Mouse (Mus musculus) limb, embryonic 12.5 days (tissue): ENCODE measurements around the gene Crybg1. TPM values are rescaled to one million over a fixed set of nuclear protein-coding genes. Genes with fewer than 3 reads are reported as not detected.
"Not testable (repeated sequence)": the region's sequence is repeated elsewhere in the genome, so short reads cannot be mapped to it uniquely, and the experiment has no call there.

Experiments
- ATAC-seq: fragments of 200-750 bp; cut with Nextera tagmentation; 2 replicates; pipeline ENCODE4 v1.8.0; 2017; ENCODE audit warnings: low read depth, moderate TSS enrichment; ENCODE audit not compliant: insufficient number of reproducible peaks, insufficient read depth, low FRiP score, low TSS enrichment
- H3K27ac ChIP-seq: fragments of 300-500 bp; sonication (generic); 2 replicates; pipeline ENCODE4 v1.5.1; 2016; ENCODE audit warnings: mild to moderate bottlenecking, moderate library complexity
- H3K27me3 ChIP-seq: fragments of 300-500 bp; sonication (generic); 2 replicates; pipeline ENCODE4 v1.6.1; 2016; ENCODE audit warnings: mild to moderate bottlenecking, moderate library complexity
- H3K36me3 ChIP-seq: fragments of 300-500 bp; sonication (generic); 2 replicates; pipeline ENCODE4 v1.6.1; 2016; ENCODE audit warnings: mild to moderate bottlenecking, moderate library complexity
- H3K4me1 ChIP-seq: fragments of 300-500 bp; sonication (generic); replicated peaks from 2 replicates; pipeline ENCODE4 v1.6.1; 2016
- H3K4me2 ChIP-seq: fragments of 300-500 bp; sonication (generic); 2 replicates; pipeline ENCODE4 v1.6.1; 2016; ENCODE audit warnings: mild to moderate bottlenecking, moderate library complexity
- H3K4me3 ChIP-seq: fragments of 300-500 bp; sonication (generic); replicated peaks from 2 replicates; pipeline ENCODE4 v1.5.1; 2016; ENCODE audit warnings: mild to moderate bottlenecking
- H3K9ac ChIP-seq: fragments of 300-500 bp; sonication (generic); replicated peaks from 2 replicates; pipeline ENCODE4 v1.6.1; 2016; ENCODE audit warnings: mild to moderate bottlenecking, moderate library complexity
- H3K9me3 ChIP-seq: fragments of 300-500 bp; sonication (generic); 2 replicates; pipeline ENCODE4 v1.6.1; 2016; ENCODE audit warnings: mild to moderate bottlenecking, moderate library complexity
- WGBS: fragments of 180-500 bp; shearing (Covaris S2); methylation state at CpG from one replicate; pipeline ENCODE4 v1.1.7; 2016; 5-methylcytosine and 5-hydroxymethylcytosine counted together
- polyA plus RNA-seq: library from polyadenylated mRNA; unstranded; fragments of >200 nt; fragmentation: Nextera tagmentation; extraction: Ambion mirVana; gene quantifications from 2 replicates; pipeline ENCODE4 v1.2.1, GENCODE M21; 2016

Crybg1 gene
- polyA plus RNA-seq, 1 experiment from 2014 or later = 1.2 TPM

DNA sequence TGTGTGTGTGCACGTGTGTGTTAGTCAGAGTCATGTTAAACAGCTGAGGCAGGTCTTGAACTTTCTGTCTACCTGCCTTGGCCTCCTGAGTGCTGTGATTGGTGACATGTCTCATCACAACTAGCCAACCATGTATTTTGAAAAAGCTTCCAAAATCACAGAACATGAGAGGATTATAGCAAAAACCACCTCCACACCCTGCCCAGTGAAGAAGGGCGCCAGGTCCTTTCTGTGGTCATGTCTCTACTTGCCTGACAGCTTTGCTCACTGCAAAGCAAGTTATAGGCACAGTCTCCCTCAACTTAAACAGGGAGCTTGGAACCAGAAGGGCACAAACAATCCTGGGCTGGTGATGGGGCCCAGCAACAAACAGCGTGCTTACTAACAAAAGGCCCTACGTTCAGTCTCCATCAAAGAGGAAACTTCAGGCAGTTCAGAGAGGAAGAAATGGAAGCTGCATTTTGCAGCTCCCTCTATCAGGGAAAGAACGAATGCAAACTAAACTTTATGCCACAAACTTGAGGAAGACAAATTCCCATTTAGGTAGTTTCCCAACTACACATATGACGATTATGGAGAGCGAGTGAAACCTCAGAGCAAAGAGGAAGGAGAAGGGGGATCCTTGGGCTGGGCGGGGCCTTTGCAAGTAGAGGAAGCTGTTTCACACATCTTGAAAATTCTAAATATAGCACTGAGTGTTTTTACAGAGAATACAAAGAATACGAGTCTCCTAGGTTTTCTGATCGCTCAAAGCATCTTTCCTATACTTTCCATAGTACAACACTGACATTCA, 152.6 kb downstream of the Crybg1 start:
- ATAC-seq = no peak
- H3K9me3 ChIP-seq = no peaks in the 10 kb centered on the region
- H3K4me3 ChIP-seq = no peak overlapping the region
- H3K4me1 ChIP-seq = no peaks in the 10 kb centered on the region; the same call in 1 of the 2 replicates
- 87% methylated on average over 10 of the region's 10 CpGs for WGBS
- H3K27me3 ChIP-seq = peaks cover 6% of the 10 kb centered on the region; the same call in 1 of the 2 replicates
- H3K4me2 ChIP-seq = no peak overlapping the region
- no peaks in the 10 kb centered on the region for H3K36me3 ChIP-seq
- H3K27ac ChIP-seq = no peak overlapping the region
- no peak overlapping the region for H3K9ac ChIP-seq

- ATAC-seq = no peak
- Histone ChIP-seq H3K4me3 (no peak overlapping the region), H3K27ac (no peak overlapping the region), H3K36me3 (no peaks in the 10 kb centered on the region), H3K27me3 (peaks cover 6% of the 10 kb centered on the region; the same call in 1 of the 2 replicates), H3K4me1 (no peaks in the 10 kb centered on the region), H3K4me2 (no peak overlapping the region), H3K9me3 (no peaks in the 10 kb centered on the region), H3K9ac (no peak overlapping the region)
- 54% methylated on average over 6 of the region's 6 CpGs for WGBS
Observed at GRCm38 (mm10) chr10:43993198-43993597, 155.5 kb downstream of the Crybg1 start.

- H3K4me1 ChIP-seq = no peaks in the 10 kb centered on the region
- no peak overlapping the region for H3K9ac ChIP-seq
- H3K27ac ChIP-seq = no peak overlapping the region
- no peak for ATAC-seq
- WGBS = 77% methylated on average over 5 of the region's 5 CpGs
- H3K4me2 ChIP-seq = no peak overlapping the region
- no peaks in the 10 kb centered on the region for H3K9me3 ChIP-seq
- no peaks in the 10 kb centered on the region for H3K36me3 ChIP-seq
- H3K4me3 ChIP-seq = no peak overlapping the region
- peaks cover 4% of the 10 kb centered on the region; the same call in 1 of the 2 replicates for H3K27me3 ChIP-seq
Observed at GRCm38 (mm10) chr10:43992506-43992905, 156.1 kb downstream of the Crybg1 start.

GRCm38 (mm10) chr10:43991268-43991667, 157.4 kb downstream of the Crybg1 start:
- ATAC-seq = no peak
- Histone ChIP-seq H3K4me1 (no peaks in the 10 kb centered on the region), H3K27me3 (no peaks in the 10 kb centered on the region), H3K27ac (no peak overlapping the region), H3K4me3 (no peak overlapping the region), H3K9ac (no peak overlapping the region), H3K36me3 (no peaks in the 10 kb centered on the region), H3K9me3 (no peaks in the 10 kb centered on the region), H3K4me2 (no peak overlapping the region)
- WGBS = 88% methylated on average over 5 of the region's 5 CpGs

- Histone ChIP-seq H3K9me3 (no peaks in the 10 kb centered on the region), H3K27ac (no peak overlapping the region), H3K27me3 (no peaks in the 10 kb centered on the region), H3K4me2 (no peak overlapping the region), H3K4me3 (no peak overlapping the region), H3K4me1 (no peaks in the 10 kb centered on the region), H3K9ac (no peak overlapping the region), H3K36me3 (no peaks in the 10 kb centered on the region)
- ATAC-seq = no peak
- 85% methylated on average over 2 of the region's 2 CpGs for WGBS
Observed at GRCm38 (mm10) chr10:43983866-43984265, 164.8 kb downstream of the Crybg1 start.

DNA sequence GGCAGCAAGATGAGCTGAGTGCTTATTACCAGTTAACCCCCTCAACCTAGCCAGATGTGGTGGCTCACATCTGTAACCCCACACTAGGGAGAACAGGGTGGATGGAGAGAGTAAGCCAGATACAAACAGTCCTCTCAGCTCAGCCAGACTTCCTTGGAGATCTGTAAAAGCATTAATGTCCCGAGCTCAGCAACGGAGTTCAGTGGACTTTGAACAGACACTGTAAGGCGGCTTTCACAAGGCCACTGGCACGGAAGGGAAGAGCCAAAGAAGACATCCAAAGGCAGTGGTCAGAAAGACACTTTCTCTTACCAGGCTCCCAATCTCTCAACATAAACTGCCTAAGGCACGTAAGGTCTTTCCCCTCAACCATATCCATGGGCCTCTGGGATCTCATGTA, 165.4 kb downstream of the Crybg1 start:
- Histone ChIP-seq H3K4me2 (no peak overlapping the region), H3K4me3 (no peak overlapping the region), H3K9ac (no peak overlapping the region), H3K9me3 (no peaks in the 10 kb centered on the region), H3K27me3 (no peaks in the 10 kb centered on the region), H3K27ac (no peak overlapping the region), H3K4me1 (no peaks in the 10 kb centered on the region), H3K36me3 (no peaks in the 10 kb centered on the region)
- WGBS = 82% methylated on average over 5 of the region's 5 CpGs
- ATAC-seq = no peak

DNA sequence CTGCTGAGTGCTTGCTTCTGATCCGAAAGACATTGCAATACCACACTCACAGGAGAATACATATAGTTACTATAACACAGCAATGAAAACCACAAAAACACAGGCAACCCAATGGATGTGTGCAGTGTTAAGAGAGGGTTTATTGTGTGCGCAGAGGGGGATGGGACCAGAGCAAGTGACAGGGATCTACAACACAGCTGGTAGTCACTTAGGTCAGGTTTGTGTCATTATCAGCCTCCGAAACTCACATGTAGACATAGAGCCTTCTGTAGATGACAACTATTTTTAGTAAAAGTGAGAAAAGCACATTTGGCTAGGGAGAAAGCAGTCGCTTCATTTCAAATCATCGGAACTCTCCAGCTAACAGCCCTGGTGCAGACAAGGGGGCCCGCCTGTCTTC, 166.2 kb downstream of the Crybg1 start:
- no peaks in the 10 kb centered on the region for H3K9me3 ChIP-seq
- no peak overlapping the region for H3K4me3 ChIP-seq
- no peaks in the 10 kb centered on the region for H3K36me3 ChIP-seq
- 90% methylated on average over 6 of the region's 6 CpGs for WGBS
- ATAC-seq = no peak
- no peak overlapping the region for H3K4me2 ChIP-seq
- H3K27ac ChIP-seq = no peak overlapping the region
- H3K4me1 ChIP-seq = no peaks in the 10 kb centered on the region
- no peaks in the 10 kb centered on the region for H3K27me3 ChIP-seq
- H3K9ac ChIP-seq = no peak overlapping the region

DNA sequence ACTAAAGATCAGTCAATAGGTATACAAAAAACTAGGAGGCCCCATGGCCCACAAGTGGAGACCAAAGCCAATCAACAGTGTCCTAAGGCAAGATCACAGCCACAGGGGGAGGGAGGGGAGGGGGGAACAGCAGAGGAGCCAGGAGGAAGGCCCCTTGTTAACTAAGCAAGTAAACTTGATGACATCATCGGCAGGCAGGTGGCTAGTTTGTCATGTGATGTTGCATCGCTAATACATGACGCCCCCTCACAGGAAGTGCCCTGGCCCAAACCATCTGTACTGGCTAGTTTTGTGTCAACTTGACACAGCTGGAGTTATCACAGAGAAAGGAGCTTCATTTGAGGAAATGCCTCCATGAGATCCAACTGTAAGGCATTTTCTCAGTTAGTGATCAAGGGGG, 167.9 kb downstream of the Crybg1 start:
- H3K27me3 ChIP-seq, H3K4me3 ChIP-seq, H3K9me3 ChIP-seq, H3K27ac ChIP-seq, H3K4me1 ChIP-seq, H3K9ac ChIP-seq, ATAC-seq, H3K4me2 ChIP-seq, H3K36me3 ChIP-seq: not testable (repeated sequence)
- WGBS = 90% methylated on average over 3 of the region's 3 CpGs

GRCm38 (mm10) chr10:43980080-43980479, 168.6 kb downstream of the Crybg1 start:
- Histone ChIP-seq H3K4me1 (no peaks in the 10 kb centered on the region), H3K4me3 (no peak overlapping the region), H3K9ac (no peak overlapping the region), H3K27me3 (no peaks in the 10 kb centered on the region), H3K36me3 (no peaks in the 10 kb centered on the region), H3K9me3 (no peaks in the 10 kb centered on the region), H3K27ac (no peak overlapping the region), H3K4me2 (no peak overlapping the region)
- no peak for ATAC-seq
- 58% methylated on average over 1 of the region's 1 CpGs for WGBS

DNA sequence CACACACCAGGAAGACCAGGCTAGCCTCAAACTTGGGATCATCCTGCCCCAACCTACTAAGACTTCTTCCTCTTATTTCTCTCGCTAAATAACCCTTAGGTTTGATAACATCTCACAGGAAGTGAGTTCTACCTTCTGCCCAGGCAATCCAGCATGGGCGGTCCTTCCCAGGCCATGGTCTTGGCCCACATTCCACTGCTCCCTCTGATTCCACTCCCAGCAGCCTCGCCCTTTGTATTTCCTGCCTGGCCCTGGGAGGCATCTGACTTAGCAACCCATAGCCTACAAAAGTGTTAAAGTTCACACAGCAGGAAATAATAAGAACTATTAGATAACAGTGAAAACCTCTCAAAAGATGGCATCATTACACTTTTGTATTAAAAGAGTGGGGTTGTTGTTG, 171.3 kb downstream of the Crybg1 start:
- no peaks in the 10 kb centered on the region for H3K4me1 ChIP-seq
- H3K27me3 ChIP-seq = no peaks in the 10 kb centered on the region
- no peak for ATAC-seq

GRCm38 (mm10) chr10:43973244-43973643, 175.4 kb downstream of the Crybg1 start:
- WGBS = 65% methylated on average over 2 of the region's 2 CpGs
- Histone ChIP-seq H3K27me3 (no peaks in the 10 kb centered on the region), H3K9me3 (no peaks in the 10 kb centered on the region), H3K36me3 (no peaks in the 10 kb centered on the region), H3K4me1 (no peaks in the 10 kb centered on the region), H3K9ac (no peak overlapping the region), H3K4me3 (no peak overlapping the region), H3K4me2 (no peak overlapping the region), H3K27ac (no peak overlapping the region)
- no peak for ATAC-seq

More for the DNA sequence above, 171.3 kb downstream of the Crybg1 start:
- Histone ChIP-seq H3K27ac (no peak overlapping the region), H3K4me2 (no peak overlapping the region), H3K9ac (no peak overlapping the region), H3K9me3 (no peaks in the 10 kb centered on the region), H3K36me3 (no peaks in the 10 kb centered on the region), H3K4me3 (no peak overlapping the region)
- 63% methylated on average over 3 of the region's 3 CpGs for WGBS

DNA sequence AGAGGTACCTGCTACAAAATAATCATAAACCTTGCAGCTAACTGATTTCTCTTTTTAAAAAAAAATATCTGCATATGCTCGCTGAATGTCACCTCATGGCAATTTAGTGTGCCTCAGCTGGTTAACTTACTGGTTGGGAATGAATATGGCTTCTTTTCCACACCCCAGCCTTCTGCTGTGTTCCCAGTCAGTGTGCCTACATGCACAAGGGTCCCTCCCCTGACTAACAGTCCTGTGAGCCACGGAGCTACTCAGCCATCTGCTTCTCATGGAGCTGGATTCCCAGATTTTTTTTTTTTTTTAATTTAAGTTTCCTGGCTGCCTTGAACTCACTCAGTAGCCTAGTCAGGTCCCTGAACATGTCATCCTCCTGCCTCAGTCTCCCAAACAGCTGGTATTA, 183.7 kb downstream of the Crybg1 start:
- Histone ChIP-seq H3K4me2 (no peak overlapping the region), H3K36me3 (no peaks in the 10 kb centered on the region), H3K4me3 (no peak overlapping the region), H3K9me3 (no peaks in the 10 kb centered on the region), H3K27me3 (no peaks in the 10 kb centered on the region), H3K9ac (no peak overlapping the region), H3K27ac (no peak overlapping the region), H3K4me1 (no peaks in the 10 kb centered on the region; the same call in 1 of the 2 replicates)
- ATAC-seq = no peak
- WGBS = 46% methylated on average over 2 of the region's 2 CpGs
